Mouse (Mus musculus) midbrain, embryonic 12.5 days (tissue): ENCODE measurements at regions not wholly inside any gene's neighbourhood (a gene's known extent, or its start where the extent isn't known, plus 50 kb on each side); places are given as distances from the start of the nearest gene placed in this dataset.

Experiments
- ATAC-seq: fragments of 200-750 bp; cut with Nextera tagmentation; 2 replicates; pipeline ENCODE4 v1.8.0; 2017; ENCODE audit warnings: low read depth, moderate TSS enrichment, moderate library complexity; ENCODE audit not compliant: low FRiP score
- H3K27ac ChIP-seq: fragments of 300-500 bp; sonication (generic); replicated peaks from 2 replicates; pipeline ENCODE4 v1.5.1; 2016; ENCODE audit warnings: mild to moderate bottlenecking
- H3K27me3 ChIP-seq: fragments of 300-500 bp; sonication (generic); 2 replicates; pipeline ENCODE4 v1.6.1; 2016; ENCODE audit warnings: mild to moderate bottlenecking
- H3K36me3 ChIP-seq: fragments of 300-500 bp; sonication (generic); 2 replicates; pipeline ENCODE4 v1.6.1; 2016
- H3K4me1 ChIP-seq: fragments of 300-500 bp; sonication (generic); 2 replicates; pipeline ENCODE4 v1.6.1; 2016
- H3K4me2 ChIP-seq: fragments of 300-500 bp; sonication (generic); replicated peaks from 2 replicates; pipeline ENCODE4 v1.6.1; 2016; ENCODE audit warnings: mild to moderate bottlenecking, moderate library complexity
- H3K4me3 ChIP-seq: fragments of 300-500 bp; sonication (generic); 2 replicates; pipeline ENCODE4 v1.5.1; 2016; ENCODE audit warnings: mild to moderate bottlenecking
- H3K9ac ChIP-seq: fragments of 300-500 bp; sonication (generic); replicated peaks from 2 replicates; pipeline ENCODE4 v1.6.1; 2016; ENCODE audit warnings: mild to moderate bottlenecking, moderate library complexity
- H3K9me3 ChIP-seq: fragments of 300-500 bp; sonication (generic); 2 replicates; pipeline ENCODE4 v1.6.1; 2016; ENCODE audit warnings: mild to moderate bottlenecking
- WGBS: fragments of 180-500 bp; shearing (Covaris S2); methylation state at CpG from one replicate; pipeline ENCODE4 v1.1.7; 2016; 5-methylcytosine and 5-hydroxymethylcytosine counted together

DNA sequence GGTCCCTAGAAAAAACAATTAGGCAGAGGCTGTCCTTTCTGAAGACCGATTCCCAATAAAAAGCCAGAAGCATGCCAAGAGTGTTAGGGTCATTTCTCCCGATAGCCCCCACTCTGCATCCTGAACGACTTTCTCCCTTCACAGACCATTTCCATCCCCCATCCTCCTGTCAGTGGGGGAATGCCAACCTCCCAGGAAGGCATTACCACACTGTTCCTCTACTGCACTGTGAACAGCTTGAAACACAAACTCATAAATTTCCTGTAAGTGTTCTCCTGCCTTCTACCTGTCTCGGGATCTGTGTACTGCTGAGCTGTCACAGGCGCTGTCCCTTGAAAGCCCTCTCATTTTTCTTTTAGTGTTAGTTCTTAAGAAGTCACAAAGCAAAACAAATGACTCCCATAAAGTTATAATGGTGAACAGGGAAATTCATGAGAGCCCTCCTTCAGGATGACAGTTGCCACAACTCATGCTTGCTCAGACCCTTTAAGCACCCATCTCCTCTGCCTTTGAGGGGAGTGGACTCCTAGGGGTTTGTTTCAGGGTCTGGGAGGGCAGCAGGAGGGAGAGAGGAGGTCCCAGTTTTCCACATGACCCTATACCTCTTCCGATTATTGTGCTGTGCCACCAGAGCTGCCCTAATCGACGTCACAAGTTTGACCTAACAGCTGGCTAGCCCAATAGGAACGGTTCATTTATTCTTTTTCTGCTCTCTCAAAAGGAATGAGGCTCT is 139.9 kb downstream of the Rchy1 start:
- no peak overlapping the region for H3K9ac ChIP-seq
- no peaks in the 10 kb centered on the region for H3K27me3 ChIP-seq
- no peak overlapping the region for H3K4me2 ChIP-seq
- ATAC-seq, result no peak
- no peak overlapping the region for H3K4me3 ChIP-seq
- H3K36me3 ChIP-seq, result no peaks in the 10 kb centered on the region
- H3K4me1 ChIP-seq, result peaks cover 8% of the 10 kb centered on the region
- H3K27ac ChIP-seq, result no peak overlapping the region
- WGBS, result 83% methylated on average over 9 of the region's 9 CpGs
- no peaks in the 10 kb centered on the region for H3K9me3 ChIP-seq

DNA sequence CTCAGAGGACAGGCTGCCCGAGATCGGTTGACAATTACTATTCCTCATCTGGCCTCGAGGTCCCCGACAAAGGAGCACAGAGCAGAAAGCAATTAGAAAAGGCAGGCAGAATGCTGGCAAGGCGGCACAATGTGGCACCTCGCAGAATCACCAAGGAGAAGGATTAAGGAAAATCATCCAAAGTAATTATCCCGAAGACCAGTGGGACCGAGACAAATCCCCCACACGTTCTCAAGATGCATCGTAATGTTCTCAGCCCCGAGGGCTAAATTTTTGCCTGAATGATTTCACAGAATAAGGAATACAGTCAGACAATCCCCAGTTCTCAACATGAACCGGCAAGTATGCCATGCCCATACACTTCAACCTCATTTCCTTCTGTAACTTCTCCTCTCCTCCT is 144.1 kb downstream of the Rchy1 start:
- Histone ChIP-seq H3K9me3 (no peaks in the 10 kb centered on the region), H3K9ac (no peak overlapping the region), H3K27me3 (no peaks in the 10 kb centered on the region), H3K27ac (peak overlapping the region; percentile 61), H3K4me2 (peak overlapping the region; percentile 22; the same call in 1 of the 2 replicates), H3K4me1 (peaks cover 8% of the 10 kb centered on the region), H3K4me3 (no peak overlapping the region), H3K36me3 (no peaks in the 10 kb centered on the region)
- ATAC-seq, result peak; percentile 80
- WGBS, result 18% methylated on average over 12 of the region's 12 CpGs

DNA sequence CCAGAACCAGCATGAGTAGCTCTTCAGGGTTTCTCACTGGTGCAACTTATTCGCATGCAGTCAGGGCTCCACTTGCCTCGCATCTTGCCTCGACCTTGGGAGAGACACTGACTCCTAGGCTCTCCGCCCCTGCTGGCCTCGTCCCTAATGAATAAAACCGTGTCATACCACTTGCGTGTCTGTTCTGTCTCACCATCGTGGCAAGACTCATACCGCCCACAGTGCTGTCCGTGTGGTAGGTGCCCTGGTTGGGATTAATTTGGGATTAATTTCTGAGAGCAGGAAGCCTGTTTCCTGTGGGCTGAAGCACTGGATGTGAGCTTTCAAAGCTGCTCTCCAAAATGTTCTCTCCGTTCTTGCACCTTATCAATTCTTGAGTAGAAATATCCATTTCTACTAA is 144.7 kb downstream of the Rchy1 start:
- peak overlapping the region; percentile 61 for H3K27ac ChIP-seq
- peaks cover 8% of the 10 kb centered on the region for H3K4me1 ChIP-seq
- WGBS, result 66% methylated on average over 11 of the region's 11 CpGs
- H3K36me3 ChIP-seq, result no peaks in the 10 kb centered on the region
- peak; percentile 17; the same call in 1 of the 2 replicates for ATAC-seq
- 0 out of 2 replicates have a peak overlapping the region, but pooled peaks have one; percentile 22 for H3K4me2 ChIP-seq
- no peak overlapping the region for H3K9ac ChIP-seq
- no peaks in the 10 kb centered on the region for H3K9me3 ChIP-seq
- no peaks in the 10 kb centered on the region for H3K27me3 ChIP-seq
- no peak overlapping the region for H3K4me3 ChIP-seq

GRCm38 (mm10) chr5:91816376-91816950 is 146.4 kb downstream of the Rchy1 start:
- Histone ChIP-seq H3K27me3 (no peaks in the 10 kb centered on the region), H3K4me2 (no peak overlapping the region), H3K27ac (no peak overlapping the region), H3K4me1 (peaks cover 8% of the 10 kb centered on the region), H3K4me3 (no peak overlapping the region), H3K9ac (no peak overlapping the region), H3K36me3 (no peaks in the 10 kb centered on the region), H3K9me3 (no peaks in the 10 kb centered on the region)
- no peak for ATAC-seq
- WGBS, result 94% methylated on average over 3 of the region's 3 CpGs

DNA sequence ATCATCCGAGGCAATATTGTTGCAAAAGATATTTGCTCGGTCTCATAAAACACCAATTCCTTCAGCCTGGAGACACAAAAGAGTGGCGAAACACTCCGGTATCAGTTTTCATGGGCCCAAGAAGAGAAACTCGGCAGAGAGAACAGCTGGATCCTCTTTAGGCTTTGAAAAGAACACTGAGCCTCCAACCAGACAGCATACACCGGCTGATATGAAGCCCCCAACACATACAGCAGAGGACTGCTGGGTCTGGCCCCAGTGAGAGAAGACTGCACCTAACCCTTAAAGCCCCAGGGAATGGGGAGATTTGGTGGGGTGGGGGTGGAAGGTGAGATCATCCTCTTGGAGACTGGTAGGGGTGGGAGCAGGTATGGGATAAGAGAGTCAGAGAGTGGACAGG is 147.9 kb downstream of the Rchy1 start:
- no peak overlapping the region for H3K4me3 ChIP-seq
- no peak overlapping the region for H3K9ac ChIP-seq
- no peaks in the 10 kb centered on the region for H3K27me3 ChIP-seq
- no peak for ATAC-seq
- peaks cover 8% of the 10 kb centered on the region for H3K4me1 ChIP-seq
- H3K27ac ChIP-seq, result no peak overlapping the region
- WGBS, result 82% methylated on average over 6 of the region's 6 CpGs
- H3K4me2 ChIP-seq, result no peak overlapping the region
- no peaks in the 10 kb centered on the region for H3K36me3 ChIP-seq
- H3K9me3 ChIP-seq, result no peaks in the 10 kb centered on the region

- Histone ChIP-seq H3K27ac (no peak overlapping the region), H3K4me1 (peaks cover 8% of the 10 kb centered on the region), H3K4me2 (no peak overlapping the region), H3K27me3 (no peaks in the 10 kb centered on the region), H3K9ac (no peak overlapping the region), H3K4me3 (no peak overlapping the region), H3K9me3 (no peaks in the 10 kb centered on the region), H3K36me3 (no peaks in the 10 kb centered on the region)
- ATAC-seq, result no peak
- WGBS, result 88% methylated on average over 4 of the region's 4 CpGs
These were observed 148.5 kb downstream of the Rchy1 start for GRCm38 (mm10) chr5:91814417-91814762.

- no peak overlapping the region for H3K4me3 ChIP-seq
- H3K9ac ChIP-seq, result no peak overlapping the region
- H3K4me1 ChIP-seq, result peaks cover 5% of the 10 kb centered on the region
- no peaks in the 10 kb centered on the region for H3K36me3 ChIP-seq
- 84% methylated on average over 5 of the region's 5 CpGs for WGBS
- H3K27ac ChIP-seq, result no peak overlapping the region
- H3K4me2 ChIP-seq, result no peak overlapping the region
- no peak for ATAC-seq
- no peaks in the 10 kb centered on the region for H3K9me3 ChIP-seq
- no peaks in the 10 kb centered on the region for H3K27me3 ChIP-seq
These were observed 149.1 kb downstream of the Rchy1 start for GRCm38 (mm10) chr5:91813547-91814416.

- Histone ChIP-seq H3K36me3 (no peaks in the 10 kb centered on the region), H3K4me1 (no peaks in the 10 kb centered on the region), H3K9ac (no peak overlapping the region), H3K27ac (no peak overlapping the region), H3K9me3 (no peaks in the 10 kb centered on the region), H3K4me3 (no peak overlapping the region), H3K4me2 (no peak overlapping the region), H3K27me3 (no peaks in the 10 kb centered on the region)
- ATAC-seq, result no peak; the same call in 1 of the 2 replicates
- 77% methylated on average over 18 of the region's 18 CpGs for WGBS
These were observed 155.5 kb downstream of the Rchy1 start for GRCm38 (mm10) chr5:91807070-91808065.

DNA sequence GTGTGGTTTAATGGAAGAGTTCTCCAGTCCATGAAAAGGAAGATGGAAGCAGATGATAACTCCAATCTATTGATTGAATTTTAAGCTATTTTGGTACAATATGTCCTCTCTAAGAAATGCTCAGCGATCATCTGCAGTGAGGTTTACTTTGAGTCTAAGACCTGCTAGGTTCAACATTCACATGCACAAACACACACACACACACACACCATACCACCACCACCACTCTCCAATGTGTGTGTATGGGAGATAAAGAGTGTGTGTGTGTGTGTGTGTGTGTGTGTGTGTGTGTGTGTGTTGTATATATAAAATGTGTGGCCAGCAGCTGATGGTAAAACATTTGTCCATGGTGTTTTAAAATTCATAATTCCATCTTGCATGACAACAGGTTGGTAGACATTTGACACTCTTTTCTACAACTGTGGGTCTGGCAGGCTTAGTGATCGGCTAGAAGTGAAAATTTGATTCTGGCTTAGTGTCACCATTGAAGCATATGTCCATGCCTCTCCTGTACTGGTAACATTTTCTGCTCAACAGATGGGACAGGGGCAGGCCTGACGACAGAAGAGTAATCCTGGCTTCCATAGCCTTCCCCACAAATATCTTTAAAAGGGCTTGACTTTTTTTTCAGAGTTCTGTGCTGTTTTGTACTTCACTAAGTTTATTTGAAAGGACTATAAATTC is 161.4 kb downstream of the Rchy1 start:
- H3K9me3 ChIP-seq, result no peaks in the 10 kb centered on the region
- no peak overlapping the region for H3K4me2 ChIP-seq
- no peak for ATAC-seq
- H3K36me3 ChIP-seq, result no peaks in the 10 kb centered on the region
- H3K4me3 ChIP-seq, result no peak overlapping the region
- no peaks in the 10 kb centered on the region for H3K27me3 ChIP-seq
- no peak overlapping the region for H3K27ac ChIP-seq
- H3K4me1 ChIP-seq, result no peaks in the 10 kb centered on the region
- H3K9ac ChIP-seq, result no peak overlapping the region
- 91% methylated on average over 3 of the region's 3 CpGs for WGBS

GRCm38 (mm10) chr5:91797362-91797761 is 165.5 kb downstream of the Rchy1 start:
- no peak overlapping the region for H3K4me2 ChIP-seq
- H3K27ac ChIP-seq, result no peak overlapping the region
- H3K9me3 ChIP-seq, result no peaks in the 10 kb centered on the region
- 87% methylated on average over 3 of the region's 3 CpGs for WGBS
- H3K4me1 ChIP-seq, result no peaks in the 10 kb centered on the region
- H3K9ac ChIP-seq, result no peak overlapping the region
- ATAC-seq, result no peak
- no peaks in the 10 kb centered on the region for H3K27me3 ChIP-seq
- no peak overlapping the region for H3K4me3 ChIP-seq
- H3K36me3 ChIP-seq, result no peaks in the 10 kb centered on the region

DNA sequence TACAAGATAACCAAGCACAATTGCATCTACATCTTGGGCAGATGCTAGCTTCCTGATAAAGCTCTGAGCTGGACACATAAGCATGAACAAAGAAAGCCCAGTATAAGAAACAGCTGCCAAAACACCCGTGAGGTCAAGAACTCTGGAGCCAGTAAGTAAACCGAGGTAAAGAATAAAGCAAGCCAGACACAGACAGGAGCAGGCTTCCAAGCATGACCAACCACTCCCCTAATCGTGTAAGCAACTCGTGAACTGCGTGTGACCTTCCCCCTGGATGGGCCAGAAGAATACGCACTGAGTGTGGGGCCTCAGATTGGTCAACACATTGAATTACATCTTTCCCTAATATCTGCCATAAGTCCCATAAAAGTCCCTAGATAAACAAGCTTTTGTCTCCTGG is 170.1 kb downstream of the Rchy1 start:
- H3K9me3 ChIP-seq, result no peaks in the 10 kb centered on the region
- H3K27me3 ChIP-seq, result no peaks in the 10 kb centered on the region
- no peak overlapping the region for H3K27ac ChIP-seq
- no peak for ATAC-seq
- H3K4me1 ChIP-seq, result no peaks in the 10 kb centered on the region
- 58% methylated on average over 6 of the region's 6 CpGs for WGBS
- no peak overlapping the region for H3K9ac ChIP-seq
- no peaks in the 10 kb centered on the region for H3K36me3 ChIP-seq
- H3K4me2 ChIP-seq, result no peak overlapping the region
- no peak overlapping the region for H3K4me3 ChIP-seq
